Mouse (Mus musculus): ENCODE measurements at regions not wholly inside any gene's neighbourhood (a gene's known extent, or its start where the extent isn't known, plus 50 kb on each side); places are given as distances from the start of the nearest gene placed in this dataset.

GRCm38 (mm10) chr4:143027292-143027691, 185.5 kb downstream of the Prdm2 start:
- no peak for ATAC-seq (ENCODE audit: low read depth)
- WGBS (ENCODE audit: insufficient replicate concordance): 8% methylated on average over 5 of the region's 5 CpGs
- H3K9me3 ChIP-seq (replicated peaks; ENCODE audit: control insufficient read depth, low read length): no peaks in the 10 kb centered on the region

GRCm38 (mm10) chr4:143021242-143021881, 191.4 kb downstream of the Prdm2 start:
- Histone ChIP-seq H3K9ac (ENCODE audit: low read depth, low read length) (no peak overlapping the region), H3K4me1 (ENCODE audit: control insufficient read depth, low read depth, low read length) (no peaks in the 10 kb centered on the region), H3K27me3 (ENCODE audit: control insufficient read depth, insufficient read depth, low read depth, low read length) (no peaks in the 10 kb centered on the region), H3K36me3 (ENCODE audit: control insufficient read depth, insufficient read depth) (no peaks in the 10 kb centered on the region), H3K9me3 (replicated peaks; ENCODE audit: control insufficient read depth, low read length) (no peaks in the 10 kb centered on the region), H3K4me2 (ENCODE audit: low read depth, low read length) (no peak overlapping the region), H3K27ac (ENCODE audit: low read length) (no peak overlapping the region), H3K4me3 (ENCODE audit: low read depth, low read length) (no peak overlapping the region)
- 41% methylated on average over 10 of the region's 10 CpGs for WGBS (ENCODE audit: insufficient replicate concordance)
- ATAC-seq (ENCODE audit: low read depth): no peak

More at GRCm38 (mm10) chr4:143027292-143027691, 185.5 kb downstream of the Prdm2 start:
- H3K4me2 ChIP-seq (ENCODE audit: low read depth, low read length): no peak overlapping the region
- H3K36me3 ChIP-seq (ENCODE audit: control insufficient read depth, insufficient read depth): no peaks in the 10 kb centered on the region
- no peak overlapping the region for H3K4me3 ChIP-seq (ENCODE audit: low read depth, low read length)
- H3K27me3 ChIP-seq (ENCODE audit: control insufficient read depth, insufficient read depth, low read depth, low read length): no peaks in the 10 kb centered on the region
- H3K4me1 ChIP-seq (ENCODE audit: control insufficient read depth, low read depth, low read length): no peaks in the 10 kb centered on the region
- no peak overlapping the region for H3K9ac ChIP-seq (ENCODE audit: low read depth, low read length)
- no peak overlapping the region for H3K27ac ChIP-seq (ENCODE audit: low read length)

GRCm38 (mm10) chr4:143020658-143021057, 192.1 kb downstream of the Prdm2 start:
- no peak overlapping the region for H3K27ac ChIP-seq (ENCODE audit: low read length)

GRCm38 (mm10) chr4:143012900-143013299, 199.9 kb downstream of the Prdm2 start:
- Histone ChIP-seq H3K27ac (ENCODE audit: low read length) (no peak overlapping the region), H3K4me2 (ENCODE audit: low read depth, low read length) (no peak overlapping the region), H3K4me1 (ENCODE audit: control insufficient read depth, low read depth, low read length) (no peaks in the 10 kb centered on the region), H3K9ac (ENCODE audit: low read depth, low read length) (no peak overlapping the region), H3K36me3 (ENCODE audit: control insufficient read depth, insufficient read depth) (no peaks in the 10 kb centered on the region), H3K4me3 (ENCODE audit: low read depth, low read length) (no peak overlapping the region), H3K27me3 (ENCODE audit: control insufficient read depth, insufficient read depth, low read depth, low read length) (no peaks in the 10 kb centered on the region), H3K9me3 (replicated peaks; ENCODE audit: control insufficient read depth, low read length) (no peaks in the 10 kb centered on the region)
- 73% methylated on average over 8 of the region's 8 CpGs for WGBS (ENCODE audit: insufficient replicate concordance)
- no peak for ATAC-seq (ENCODE audit: low read depth)

More at GRCm38 (mm10) chr4:143020658-143021057, 192.1 kb downstream of the Prdm2 start:
- Histone ChIP-seq H3K4me2 (ENCODE audit: low read depth, low read length) (no peak overlapping the region), H3K4me1 (ENCODE audit: control insufficient read depth, low read depth, low read length) (no peaks in the 10 kb centered on the region), H3K4me3 (ENCODE audit: low read depth, low read length) (no peak overlapping the region), H3K36me3 (ENCODE audit: control insufficient read depth, insufficient read depth) (no peaks in the 10 kb centered on the region), H3K9me3 (replicated peaks; ENCODE audit: control insufficient read depth, low read length) (no peaks in the 10 kb centered on the region), H3K27me3 (ENCODE audit: control insufficient read depth, insufficient read depth, low read depth, low read length) (no peaks in the 10 kb centered on the region), H3K9ac (ENCODE audit: low read depth, low read length) (no peak overlapping the region)
- 55% methylated on average over 4 of the region's 4 CpGs for WGBS (ENCODE audit: insufficient replicate concordance)
- ATAC-seq (ENCODE audit: low read depth): no peak

GRCm38 (mm10) chr4:143001961-143002360, 210.8 kb downstream of the Prdm2 start:
- H3K9ac ChIP-seq (ENCODE audit: low read depth, low read length): no peak overlapping the region
- H3K27ac ChIP-seq (ENCODE audit: low read length): no peak overlapping the region
- H3K4me3 ChIP-seq (ENCODE audit: low read depth, low read length): no peak overlapping the region
- H3K9me3 ChIP-seq (replicated peaks; ENCODE audit: control insufficient read depth, low read length): no peaks in the 10 kb centered on the region
- no peaks in the 10 kb centered on the region for H3K36me3 ChIP-seq (ENCODE audit: control insufficient read depth, insufficient read depth)
- 34% methylated on average over 13 of the region's 13 CpGs for WGBS (ENCODE audit: insufficient replicate concordance)
- H3K4me2 ChIP-seq (ENCODE audit: low read depth, low read length): no peak overlapping the region
- no peak for ATAC-seq (ENCODE audit: low read depth)
- H3K4me1 ChIP-seq (ENCODE audit: control insufficient read depth, low read depth, low read length): no peaks in the 10 kb centered on the region
- H3K27me3 ChIP-seq (ENCODE audit: control insufficient read depth, insufficient read depth, low read depth, low read length): no peaks in the 10 kb centered on the region

GRCm38 (mm10) chr4:143001486-143001885, 211.3 kb downstream of the Prdm2 start:
- Histone ChIP-seq H3K4me2 (ENCODE audit: low read depth, low read length) (no peak overlapping the region), H3K27ac (ENCODE audit: low read length) (no peak overlapping the region), H3K36me3 (ENCODE audit: control insufficient read depth, insufficient read depth) (no peaks in the 10 kb centered on the region), H3K9me3 (replicated peaks; ENCODE audit: control insufficient read depth, low read length) (no peaks in the 10 kb centered on the region), H3K9ac (ENCODE audit: low read depth, low read length) (no peak overlapping the region), H3K27me3 (ENCODE audit: control insufficient read depth, insufficient read depth, low read depth, low read length) (no peaks in the 10 kb centered on the region), H3K4me3 (ENCODE audit: low read depth, low read length) (no peak overlapping the region), H3K4me1 (ENCODE audit: control insufficient read depth, low read depth, low read length) (no peaks in the 10 kb centered on the region)
- ATAC-seq (ENCODE audit: low read depth): no peak
- 54% methylated on average over 5 of the region's 5 CpGs for WGBS (ENCODE audit: insufficient replicate concordance)

- H3K36me3 ChIP-seq (ENCODE audit: control insufficient read depth, insufficient read depth): no peaks in the 10 kb centered on the region
- H3K4me1 ChIP-seq (ENCODE audit: control insufficient read depth, low read depth, low read length): no peaks in the 10 kb centered on the region
- H3K27me3 ChIP-seq (ENCODE audit: control insufficient read depth, insufficient read depth, low read depth, low read length): no peaks in the 10 kb centered on the region
- no peaks in the 10 kb centered on the region for H3K9me3 ChIP-seq (replicated peaks; ENCODE audit: control insufficient read depth, low read length)
- 48% methylated on average over 4 of the region's 4 CpGs for WGBS (ENCODE audit: insufficient replicate concordance)
- H3K9ac ChIP-seq (ENCODE audit: low read depth, low read length): no peak overlapping the region
- no peak overlapping the region for H3K4me2 ChIP-seq (ENCODE audit: low read depth, low read length)
- H3K4me3 ChIP-seq (ENCODE audit: low read depth, low read length): no peak overlapping the region
- H3K27ac ChIP-seq (ENCODE audit: low read length): no peak overlapping the region
- no peak for ATAC-seq (ENCODE audit: low read depth)
Measured at GRCm38 (mm10) chr4:142996406-142996805, 216.4 kb downstream of the Prdm2 start.

- WGBS (ENCODE audit: insufficient replicate concordance): 28% methylated on average over 4 of the region's 4 CpGs
Measured at GRCm38 (mm10) chr4:142991401-142991800, 221.4 kb downstream of the Prdm2 start.

GRCm38 (mm10) chr4:142989175-142989574, 223.6 kb downstream of the Prdm2 start:
- Histone ChIP-seq H3K36me3 (ENCODE audit: control insufficient read depth, insufficient read depth) (no peaks in the 10 kb centered on the region), H3K27ac (ENCODE audit: low read length) (no peak overlapping the region), H3K4me2 (ENCODE audit: low read depth, low read length) (no peak overlapping the region), H3K9me3 (replicated peaks; ENCODE audit: control insufficient read depth, low read length) (no peaks in the 10 kb centered on the region), H3K4me1 (ENCODE audit: control insufficient read depth, low read depth, low read length) (no peaks in the 10 kb centered on the region), H3K27me3 (ENCODE audit: control insufficient read depth, insufficient read depth, low read depth, low read length) (no peaks in the 10 kb centered on the region), H3K4me3 (ENCODE audit: low read depth, low read length) (no peak overlapping the region), H3K9ac (ENCODE audit: low read depth, low read length) (no peak overlapping the region)
- WGBS (ENCODE audit: insufficient replicate concordance): 10% methylated on average over 8 of the region's 8 CpGs
- ATAC-seq (ENCODE audit: low read depth): no peak

More at GRCm38 (mm10) chr4:142991401-142991800, 221.4 kb downstream of the Prdm2 start:
- no peak overlapping the region for H3K4me2 ChIP-seq (ENCODE audit: low read depth, low read length)
- no peak overlapping the region for H3K9ac ChIP-seq (ENCODE audit: low read depth, low read length)
- H3K36me3 ChIP-seq (ENCODE audit: control insufficient read depth, insufficient read depth): no peaks in the 10 kb centered on the region
- H3K4me3 ChIP-seq (ENCODE audit: low read depth, low read length): no peak overlapping the region
- H3K4me1 ChIP-seq (ENCODE audit: control insufficient read depth, low read depth, low read length): no peaks in the 10 kb centered on the region
- no peak overlapping the region for H3K27ac ChIP-seq (ENCODE audit: low read length)
- H3K9me3 ChIP-seq (replicated peaks; ENCODE audit: control insufficient read depth, low read length): no peaks in the 10 kb centered on the region
- no peaks in the 10 kb centered on the region for H3K27me3 ChIP-seq (ENCODE audit: control insufficient read depth, insufficient read depth, low read depth, low read length)
- no peak for ATAC-seq (ENCODE audit: low read depth)
